Mouse (Mus musculus): ENCODE measurements around the gene Fam216b. TPM values are rescaled to one million over a fixed set of nuclear protein-coding genes. Genes with fewer than 3 reads are reported as not detected.

Gene Fam216b
- polyA plus RNA-seq, 1 experiment: not detected

- no peaks in the 10 kb centered on the region for H3K27me3 ChIP-seq (ENCODE audit: control insufficient read depth, insufficient read depth, low read length)
- no peak overlapping the region for H3K27ac ChIP-seq (ENCODE audit: control insufficient read depth, insufficient read depth, low read depth, low read length)
- TF ChIP-seq CTCF (IDR thresholded peaks at IDR 0.05; ENCODE audit: control insufficient read depth, insufficient read depth, insufficient replicate concordance, low read depth, low read length) (no peak), POLR2A (IDR thresholded peaks at IDR 0.05; ENCODE audit: control insufficient read depth, low read depth, low read length) (no peak)
- no peaks in the 10 kb centered on the region for H3K36me3 ChIP-seq (ENCODE audit: control insufficient read depth, insufficient read depth, low read length)
- peaks cover 2% of the 10 kb centered on the region; the same call in 1 of the 2 replicates for H3K4me1 ChIP-seq (ENCODE audit: control insufficient read depth, insufficient read depth, low read length)
- H3K4me3 ChIP-seq (ENCODE audit: control insufficient read depth, low read depth, low read length): no peak overlapping the region
Measured at GRCm38 (mm10) chr14:78065938-78066710, 22.7 kb downstream of the Fam216b start.

GRCm38 (mm10) chr14:78062484-78062883 is 26.3 kb downstream of the Fam216b start:
- H3K4me1 ChIP-seq (ENCODE audit: control insufficient read depth, insufficient read depth, low read length): peaks cover 2% of the 10 kb centered on the region; the same call in 1 of the 2 replicates
- H3K27ac ChIP-seq (ENCODE audit: control insufficient read depth, insufficient read depth, low read depth, low read length): no peak overlapping the region
- H3K4me3 ChIP-seq (ENCODE audit: control insufficient read depth, low read depth, low read length): no peak overlapping the region
- H3K27me3 ChIP-seq (ENCODE audit: control insufficient read depth, insufficient read depth, low read length): no peaks in the 10 kb centered on the region
- H3K36me3 ChIP-seq (ENCODE audit: control insufficient read depth, insufficient read depth, low read length): no peaks in the 10 kb centered on the region
- TF ChIP-seq CTCF (IDR thresholded peaks at IDR 0.05; ENCODE audit: control insufficient read depth, insufficient read depth, insufficient replicate concordance, low read depth, low read length): no peak
- TF ChIP-seq POLR2A (IDR thresholded peaks at IDR 0.05; ENCODE audit: control insufficient read depth, low read depth, low read length): no peak

GRCm38 (mm10) chr14:78060609-78060951 is 28.2 kb downstream of the Fam216b start:
- Histone ChIP-seq H3K36me3 (ENCODE audit: control insufficient read depth, insufficient read depth, low read length) (no peaks in the 10 kb centered on the region), H3K4me1 (ENCODE audit: control insufficient read depth, insufficient read depth, low read length) (peaks cover 2% of the 10 kb centered on the region; the same call in 1 of the 2 replicates), H3K4me3 (ENCODE audit: control insufficient read depth, low read depth, low read length) (no peak overlapping the region), H3K27ac (ENCODE audit: control insufficient read depth, insufficient read depth, low read depth, low read length) (no peak overlapping the region), H3K27me3 (ENCODE audit: control insufficient read depth, insufficient read depth, low read length) (no peaks in the 10 kb centered on the region)
- TF ChIP-seq POLR2A (IDR thresholded peaks at IDR 0.05; ENCODE audit: control insufficient read depth, low read depth, low read length): no peak
- no peak for TF ChIP-seq CTCF (IDR thresholded peaks at IDR 0.05; ENCODE audit: control insufficient read depth, insufficient read depth, insufficient replicate concordance, low read depth, low read length)

GRCm38 (mm10) chr14:78059878-78060608 is 28.8 kb downstream of the Fam216b start:
- TF ChIP-seq POLR2A (IDR thresholded peaks at IDR 0.05; ENCODE audit: control insufficient read depth, low read depth, low read length): no peak
- TF ChIP-seq CTCF (IDR thresholded peaks at IDR 0.05; ENCODE audit: control insufficient read depth, insufficient read depth, insufficient replicate concordance, low read depth, low read length): no peak
- H3K27me3 ChIP-seq (ENCODE audit: control insufficient read depth, insufficient read depth, low read length): no peaks in the 10 kb centered on the region
- no peak overlapping the region for H3K27ac ChIP-seq (ENCODE audit: control insufficient read depth, insufficient read depth, low read depth, low read length)

GRCm38 (mm10) chr14:78057362-78057761 is 31.4 kb downstream of the Fam216b start:
- Histone ChIP-seq H3K36me3 (ENCODE audit: control insufficient read depth, insufficient read depth, low read length) (no peaks in the 10 kb centered on the region), H3K4me1 (ENCODE audit: control insufficient read depth, insufficient read depth, low read length) (no peaks in the 10 kb centered on the region), H3K27me3 (ENCODE audit: control insufficient read depth, insufficient read depth, low read length) (no peaks in the 10 kb centered on the region), H3K4me3 (ENCODE audit: control insufficient read depth, low read depth, low read length) (no peak overlapping the region), H3K27ac (ENCODE audit: control insufficient read depth, insufficient read depth, low read depth, low read length) (no peak overlapping the region)
- no peak for TF ChIP-seq CTCF (IDR thresholded peaks at IDR 0.05; ENCODE audit: control insufficient read depth, insufficient read depth, insufficient replicate concordance, low read depth, low read length)
- TF ChIP-seq POLR2A (IDR thresholded peaks at IDR 0.05; ENCODE audit: control insufficient read depth, low read depth, low read length): no peak

More at GRCm38 (mm10) chr14:78059878-78060608, 28.8 kb downstream of the Fam216b start:
- no peak overlapping the region for H3K4me3 ChIP-seq (ENCODE audit: control insufficient read depth, low read depth, low read length)
- peaks cover 2% of the 10 kb centered on the region; the same call in 1 of the 2 replicates for H3K4me1 ChIP-seq (ENCODE audit: control insufficient read depth, insufficient read depth, low read length)
- H3K36me3 ChIP-seq (ENCODE audit: control insufficient read depth, insufficient read depth, low read length): no peaks in the 10 kb centered on the region

GRCm38 (mm10) chr14:78056371-78056770 is 32.4 kb downstream of the Fam216b start:
- no peak overlapping the region for H3K4me3 ChIP-seq (ENCODE audit: control insufficient read depth, low read depth, low read length)
- no peaks in the 10 kb centered on the region for H3K4me1 ChIP-seq (ENCODE audit: control insufficient read depth, insufficient read depth, low read length)
- TF ChIP-seq CTCF (IDR thresholded peaks at IDR 0.05; ENCODE audit: control insufficient read depth, insufficient read depth, insufficient replicate concordance, low read depth, low read length) (no peak), POLR2A (IDR thresholded peaks at IDR 0.05; ENCODE audit: control insufficient read depth, low read depth, low read length) (no peak)
- no peaks in the 10 kb centered on the region for H3K36me3 ChIP-seq (ENCODE audit: control insufficient read depth, insufficient read depth, low read length)
- no peaks in the 10 kb centered on the region for H3K27me3 ChIP-seq (ENCODE audit: control insufficient read depth, insufficient read depth, low read length)
- no peak overlapping the region for H3K27ac ChIP-seq (ENCODE audit: control insufficient read depth, insufficient read depth, low read depth, low read length)

- TF ChIP-seq CTCF (IDR thresholded peaks at IDR 0.05; ENCODE audit: control insufficient read depth, insufficient read depth, insufficient replicate concordance, low read depth, low read length) (no peak), POLR2A (IDR thresholded peaks at IDR 0.05; ENCODE audit: control insufficient read depth, low read depth, low read length) (no peak)
- Histone ChIP-seq H3K4me3 (ENCODE audit: control insufficient read depth, low read depth, low read length) (no peak overlapping the region), H3K4me1 (ENCODE audit: control insufficient read depth, insufficient read depth, low read length) (no peaks in the 10 kb centered on the region), H3K36me3 (ENCODE audit: control insufficient read depth, insufficient read depth, low read length) (no peaks in the 10 kb centered on the region), H3K27ac (ENCODE audit: control insufficient read depth, insufficient read depth, low read depth, low read length) (no peak overlapping the region), H3K27me3 (ENCODE audit: control insufficient read depth, insufficient read depth, low read length) (no peaks in the 10 kb centered on the region)
Measured at GRCm38 (mm10) chr14:78048674-78049073, 40.1 kb downstream of the Fam216b start.
